Mouse (Mus musculus): ENCODE measurements around the gene Pla2g4b.

The Pla2g4b gene

GRCm38 (mm10) chr2:120060190-120060589 is 27.0 kb downstream of the Pla2g4b start:
- DNase-seq (ENCODE audit: extremely low read depth, low read depth), result no peak

DNA sequence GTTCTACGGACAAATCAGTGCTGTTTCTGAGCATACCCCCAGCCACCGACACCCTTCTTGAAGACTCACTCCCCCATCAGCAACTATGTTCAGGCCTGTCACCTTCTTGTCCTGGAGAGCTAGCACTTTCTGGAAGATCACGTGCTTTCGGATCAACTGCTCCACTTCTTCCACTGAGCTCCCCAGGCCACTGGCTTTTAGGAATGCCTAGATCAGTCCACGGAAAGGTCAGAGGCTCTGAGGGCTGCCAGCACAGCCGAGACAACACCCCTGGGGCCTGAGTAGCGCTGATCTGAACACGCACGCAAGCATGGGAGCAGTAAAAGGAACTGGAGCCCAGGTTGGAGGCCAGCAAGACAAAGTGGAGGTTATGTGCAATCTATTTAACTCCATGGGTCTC is 27.4 kb downstream of the Pla2g4b start:
- DNase-seq (ENCODE audit: extremely low read depth, low read depth), result no peak

GRCm38 (mm10) chr2:120062248-120062647 is 29.0 kb downstream of the Pla2g4b start:
- no peak for DNase-seq (ENCODE audit: extremely low read depth, low read depth)

DNA sequence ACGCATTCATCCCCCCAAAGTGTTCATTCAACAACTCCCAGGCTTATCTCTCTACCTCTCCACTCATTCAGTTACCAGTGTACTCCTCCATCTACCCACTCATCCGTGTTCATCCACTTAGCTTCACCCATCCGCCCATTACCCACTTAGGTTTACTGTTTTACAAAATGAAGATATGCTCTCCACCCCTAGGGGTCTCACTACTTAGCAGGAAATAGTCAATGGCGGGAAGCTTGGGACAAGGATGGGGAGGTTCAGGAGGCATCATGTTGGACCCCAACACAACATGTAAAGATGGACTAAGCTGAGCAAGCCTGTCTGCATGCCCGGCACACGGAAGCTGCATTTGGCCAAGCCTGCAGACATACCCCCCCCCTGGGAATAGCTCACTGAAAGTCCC is 31.4 kb downstream of the Pla2g4b start:
- DNase-seq (ENCODE audit: extremely low read depth, low read depth), result no peak

- no peak for DNase-seq (ENCODE audit: extremely low read depth, low read depth)
These were observed 32.0 kb downstream of the Pla2g4b start for GRCm38 (mm10) chr2:120065243-120065642.

DNA sequence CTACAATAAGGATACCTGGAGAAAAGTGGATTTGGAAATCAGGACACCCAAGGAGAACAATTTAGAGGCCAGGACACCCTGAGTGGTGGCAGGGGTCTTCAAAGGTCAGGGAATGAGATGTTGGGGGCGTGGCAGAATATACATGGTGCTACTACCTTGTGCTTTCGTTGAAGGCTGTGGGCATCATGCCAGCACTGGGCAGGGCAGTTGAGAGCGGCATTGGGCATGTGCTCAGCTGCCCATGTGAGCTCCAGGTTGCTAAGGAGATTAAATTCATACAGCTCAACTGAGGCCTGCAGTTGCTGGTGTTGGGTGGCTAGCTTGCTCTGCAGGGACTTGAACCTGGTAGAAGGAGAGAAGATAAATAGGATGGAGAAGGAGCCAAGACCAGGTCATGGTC is 33.0 kb downstream of the Pla2g4b start:
- DNase-seq (ENCODE audit: extremely low read depth, low read depth), result no peak

DNA sequence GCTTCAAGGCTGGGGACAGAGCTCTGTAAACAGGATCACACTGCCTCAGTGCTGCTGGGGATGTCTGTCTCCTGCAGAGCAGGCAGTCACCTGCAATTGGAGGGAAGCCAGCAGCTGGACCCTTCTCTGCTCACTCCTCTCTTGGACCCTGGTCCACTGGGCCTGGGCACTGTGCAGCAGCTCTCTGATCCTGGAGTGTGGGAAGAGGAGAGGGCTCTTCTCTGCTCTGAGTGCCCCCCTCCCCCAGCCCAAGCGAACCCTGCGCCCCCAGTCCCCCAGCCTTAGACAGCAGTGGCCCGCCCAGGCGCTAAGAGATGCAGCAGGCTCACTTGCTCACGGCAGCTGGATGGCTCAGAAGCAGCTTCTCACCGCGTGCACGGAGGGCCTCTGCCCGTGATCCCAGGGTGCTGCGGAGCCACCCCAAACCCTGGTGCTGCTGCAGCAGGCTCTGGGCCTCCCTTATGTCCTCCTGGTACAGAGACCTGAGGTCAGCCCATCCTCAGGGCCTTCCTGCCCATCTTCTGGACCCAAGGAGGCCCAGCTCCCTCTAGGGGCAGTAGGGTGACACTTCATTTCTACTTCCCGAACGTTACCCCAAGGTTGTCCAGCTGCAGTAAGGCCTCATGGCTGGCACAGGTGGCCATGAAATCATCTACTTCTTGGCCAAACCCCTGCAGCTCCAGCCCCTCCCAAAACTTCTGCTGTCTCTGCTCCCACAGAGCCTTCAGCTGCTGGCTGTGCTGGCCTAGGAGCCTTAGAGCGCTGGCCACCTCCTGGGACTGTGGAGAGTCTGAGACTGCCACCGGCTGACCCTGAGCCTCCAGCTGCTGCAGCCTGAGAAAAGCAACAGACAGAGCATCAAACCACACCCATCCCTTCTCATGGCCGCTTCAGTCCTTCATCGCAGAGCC is 35.6 kb downstream of the Pla2g4b start:
- no peak for DNase-seq (ENCODE audit: extremely low read depth, low read depth)

GRCm38 (mm10) chr2:120069466-120069990 is 36.3 kb downstream of the Pla2g4b start:
- DNase-seq (ENCODE audit: extremely low read depth, low read depth), result no peak

- no peak for DNase-seq (ENCODE audit: extremely low read depth, low read depth)
These were observed 40.9 kb downstream of the Pla2g4b start for GRCm38 (mm10) chr2:120074096-120074495.

DNA sequence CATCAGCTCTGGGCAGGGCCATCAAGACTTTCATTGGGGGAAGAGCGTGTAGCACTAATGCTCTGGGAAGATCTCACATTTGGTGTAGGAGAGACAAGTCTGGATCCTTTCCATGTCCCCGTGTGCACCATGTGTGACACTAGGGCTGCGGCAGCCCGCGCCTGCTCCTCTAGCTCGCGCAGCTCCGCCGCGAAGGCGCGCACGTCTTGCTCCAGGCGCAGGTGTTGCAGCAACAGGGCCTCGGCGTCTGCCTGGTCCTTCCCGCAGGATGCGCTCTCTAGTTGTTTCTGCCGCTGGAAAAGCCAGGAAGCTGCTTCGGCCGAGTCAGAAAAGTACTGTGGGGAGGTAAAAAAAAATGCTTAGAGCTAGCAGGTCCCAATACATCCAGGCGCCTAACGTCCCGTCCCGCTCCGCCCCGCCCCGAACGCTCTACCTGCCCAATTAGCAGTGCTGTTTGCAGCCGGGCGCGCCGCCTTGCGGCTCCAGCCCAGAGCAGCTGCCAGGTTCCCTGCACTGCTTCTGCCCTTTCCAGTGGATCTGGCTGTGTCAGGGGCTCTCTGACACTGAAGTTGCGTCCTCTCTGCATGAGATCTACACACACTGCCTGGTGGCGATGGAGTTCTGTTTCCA is 43.0 kb downstream of the Pla2g4b start:
- no peak for DNase-seq (ENCODE audit: extremely low read depth, low read depth)

GRCm38 (mm10) chr2:120082416-120082815 is 49.2 kb downstream of the Pla2g4b start:
- DNase-seq (ENCODE audit: extremely low read depth, low read depth), result no peak

- DNase-seq (ENCODE audit: extremely low read depth, low read depth), result no peak
These were observed 51.6 kb downstream of the Pla2g4b start for GRCm38 (mm10) chr2:120084593-120085361.

DNA sequence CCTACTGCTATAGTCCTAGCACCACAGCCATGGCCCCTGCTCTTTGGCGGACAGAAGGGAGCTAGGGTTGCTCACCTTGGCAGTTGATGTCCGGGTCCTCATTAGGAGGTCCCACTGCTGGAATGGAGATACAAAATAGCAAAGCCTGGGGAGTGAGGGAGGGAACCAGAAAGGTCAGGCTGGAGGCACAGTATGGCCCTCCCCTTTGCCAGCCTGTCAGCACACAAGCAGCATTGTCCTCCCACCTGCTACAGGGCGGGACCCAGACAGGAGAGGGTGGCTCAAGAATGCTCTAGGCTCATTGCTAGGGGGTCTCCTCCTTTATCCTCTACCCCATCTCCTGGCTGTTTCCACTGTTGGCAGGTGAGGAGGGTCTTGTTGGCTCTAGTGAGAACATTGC is 52.8 kb downstream of the Pla2g4b start:
- DNase-seq (ENCODE audit: extremely low read depth, low read depth), result no peak

DNA sequence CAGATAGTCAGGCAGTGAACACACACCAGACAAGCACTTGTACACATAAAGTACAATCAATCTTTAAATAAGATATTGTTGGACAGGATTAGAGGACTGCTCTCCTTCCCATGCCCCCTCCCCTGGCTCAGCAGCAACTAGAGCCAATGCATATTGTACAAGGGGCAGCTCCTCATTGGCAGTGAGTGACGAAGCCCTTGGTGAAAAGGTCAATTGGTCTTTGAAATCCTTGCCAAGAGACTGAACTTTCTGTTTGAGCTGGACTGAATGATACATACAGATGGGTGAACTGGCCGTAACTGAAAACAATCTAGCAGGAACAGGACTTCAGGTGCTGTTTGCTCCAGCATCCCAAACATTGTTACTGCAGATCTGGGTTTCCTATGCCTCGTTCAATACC is 54.2 kb downstream of the Pla2g4b start:
- DNase-seq (ENCODE audit: extremely low read depth, low read depth), result no peak

DNA sequence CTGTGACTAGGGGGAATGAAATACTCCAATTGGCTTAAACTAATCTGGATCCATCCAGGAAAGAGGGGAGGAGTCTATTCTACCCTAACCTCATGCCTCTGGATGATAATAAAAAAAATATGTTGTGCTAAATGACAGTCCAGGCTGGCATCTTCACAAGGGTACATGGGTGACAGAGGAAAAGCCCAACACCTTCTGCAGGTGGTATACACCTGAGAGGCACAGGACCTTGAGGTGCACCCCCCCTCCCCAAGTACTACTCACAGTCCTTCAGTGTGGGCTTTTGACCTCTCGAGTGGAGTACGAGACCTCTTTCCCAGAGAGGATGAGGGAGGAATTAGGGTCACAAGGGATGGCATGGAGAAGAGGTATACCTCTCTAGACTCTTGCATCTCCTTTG is 54.7 kb downstream of the Pla2g4b start:
- no peak for DNase-seq (ENCODE audit: extremely low read depth, low read depth)

GRCm38 (mm10) chr2:120090979-120091378 is 57.8 kb downstream of the Pla2g4b start:
- no peak for DNase-seq (ENCODE audit: extremely low read depth, low read depth)
